Mouse (Mus musculus): ENCODE measurements around the gene Gpatch11. TPM values are rescaled to one million over a fixed set of nuclear protein-coding genes. Genes with fewer than 3 reads are reported as not detected.
"Not testable (repeated sequence)": the region's sequence is repeated elsewhere in the genome, so short reads cannot be mapped to it uniquely, and the experiment has no call there.

Gpatch11 gene
- 10 to 100 TPM; 21.6 to 24.9 TPM for total RNA-seq (2021)
- long read RNA-seq, experiment 1, full-length matches to known transcripts, result 18 of 24 reads
- long read RNA-seq, experiment 1, partial matches to known transcripts, result 3 of 24 reads
- long read RNA-seq, experiment 1, other reads (novel, unspliced or antisense), result 3 of 24 reads
- long read RNA-seq, experiment 2, full-length matches to known transcripts, result 8 of 14 reads
- long read RNA-seq, experiment 2, partial matches to known transcripts, result 0 of 14 reads
- long read RNA-seq, experiment 2, other reads (novel, unspliced or antisense), result 6 of 14 reads

DNA sequence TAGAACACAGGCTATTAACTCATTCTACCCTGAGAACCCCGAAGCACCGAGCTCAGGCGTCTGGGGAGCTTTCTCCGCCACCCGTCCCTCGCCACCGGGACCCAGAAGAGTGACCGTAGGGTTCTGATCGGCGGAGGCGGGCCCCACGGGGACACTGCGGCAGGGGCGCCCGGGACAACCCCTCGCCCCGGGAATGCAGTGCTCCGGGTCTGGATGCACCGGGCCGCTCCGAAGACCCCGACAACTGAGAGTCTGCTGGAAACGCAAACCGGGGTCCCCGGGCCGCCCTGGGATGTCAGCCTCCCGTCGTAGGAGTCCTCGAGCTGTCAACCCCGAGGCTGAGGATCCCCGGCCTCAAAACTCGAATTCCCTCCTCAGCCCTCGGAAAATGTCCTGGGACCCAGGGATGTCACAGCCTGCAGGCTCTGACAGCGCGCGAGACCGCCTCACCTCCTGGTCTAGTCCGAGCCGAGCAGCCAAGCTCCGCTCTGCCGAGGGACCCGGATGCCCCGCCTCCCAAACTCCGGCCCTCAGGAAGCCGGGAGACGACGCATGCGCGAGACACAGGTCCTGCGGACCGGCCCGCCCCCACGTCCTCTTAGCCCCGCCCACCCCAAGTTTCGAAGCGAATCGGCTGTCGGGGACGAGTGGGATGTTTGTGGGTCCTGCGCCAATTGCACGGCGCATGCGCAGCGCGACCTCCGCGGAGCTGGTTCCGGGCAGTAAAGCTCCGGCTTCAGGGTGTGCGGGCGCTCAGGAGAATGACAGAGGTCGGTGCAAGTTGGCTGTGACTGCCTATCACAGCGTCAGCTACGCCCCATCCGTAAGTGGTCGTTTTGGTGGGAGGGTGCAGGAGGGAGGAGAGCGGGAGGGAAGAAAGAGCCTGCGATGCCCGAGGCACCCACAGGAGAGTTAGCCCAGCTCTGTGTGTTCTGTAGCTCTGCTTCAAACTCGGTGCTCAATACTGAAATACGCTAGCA lies at the start of gene Gpatch11, which contains the start of gene Heatr5b:
TSS of gene Gpatch11 (plus strand) at position 712 of the 980 bp plus-strand sequence.
TSS of gene Heatr5b (minus strand) at position 509 of the 980 bp plus-strand sequence.
- peak; percentile 99 for DNase-seq

DNA sequence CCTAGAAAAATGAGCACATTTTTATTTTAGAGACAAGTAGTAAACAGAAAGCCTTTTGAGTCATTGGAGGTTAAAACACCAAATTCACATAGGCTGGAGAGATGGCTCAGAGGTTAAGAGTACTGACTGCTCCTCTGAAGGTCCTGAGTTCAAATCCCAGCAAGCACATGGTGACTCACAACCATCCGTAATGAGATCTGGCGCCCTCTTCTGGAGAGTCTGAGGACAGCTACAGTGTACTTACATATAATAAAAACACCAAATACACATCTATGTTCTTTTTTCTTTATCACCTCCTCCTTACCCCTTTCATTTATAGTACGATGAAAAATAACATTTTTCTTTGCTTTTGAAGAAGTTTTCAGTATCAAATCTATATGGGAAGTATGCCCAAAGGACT lies 47.1 kb upstream of the Gpatch11 start:
- not testable (repeated sequence) for DNase-seq

DNA sequence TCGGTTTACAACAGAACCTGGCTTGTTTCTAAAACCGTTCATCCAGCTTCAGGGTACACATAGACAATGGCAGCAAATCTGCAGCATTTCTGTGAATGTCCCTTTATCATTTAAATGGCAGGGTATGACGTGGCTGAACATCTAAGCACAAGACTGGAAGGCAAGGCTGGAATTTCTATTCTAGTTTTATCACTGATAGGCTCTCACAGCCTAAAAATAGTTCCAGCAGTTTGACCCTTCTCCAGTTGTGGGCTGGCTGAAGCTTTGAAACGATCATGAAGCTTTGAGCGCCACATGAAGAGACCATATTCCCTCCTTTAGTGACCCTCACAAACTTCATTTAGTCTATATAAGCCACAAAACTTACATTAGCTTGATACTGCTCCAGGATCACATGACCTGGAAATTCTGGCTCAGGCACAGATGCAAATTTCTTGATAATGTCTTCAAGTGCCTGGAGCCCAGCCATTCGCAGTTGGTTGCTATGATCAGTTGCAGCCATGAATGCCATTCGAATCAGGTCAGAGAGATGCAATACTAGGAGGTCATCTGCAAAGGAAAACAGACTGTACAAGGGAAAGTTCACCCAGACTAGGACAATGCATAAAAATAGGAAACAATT lies 44.2 kb upstream of the Gpatch11 start:
- peak; percentile 3 for DNase-seq

DNA sequence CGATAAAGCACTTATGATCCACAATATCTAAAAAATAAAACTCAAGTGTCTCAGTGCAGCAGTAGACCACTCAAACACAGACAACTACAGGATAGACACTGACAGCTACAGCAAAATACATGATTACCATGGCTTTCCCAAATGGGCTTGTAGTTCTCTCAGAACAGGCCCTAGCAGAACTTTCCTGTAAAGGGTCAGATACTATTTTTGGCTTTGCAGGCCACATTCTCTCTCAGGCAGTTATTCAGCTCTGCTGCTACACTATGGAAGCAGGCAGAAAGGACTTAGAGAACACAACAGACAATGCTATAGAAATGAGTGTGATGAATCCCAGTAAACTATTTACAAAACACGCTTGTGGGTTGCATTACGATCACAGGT lies 43.7 kb upstream of the Gpatch11 start:
- no peak for DNase-seq

DNA sequence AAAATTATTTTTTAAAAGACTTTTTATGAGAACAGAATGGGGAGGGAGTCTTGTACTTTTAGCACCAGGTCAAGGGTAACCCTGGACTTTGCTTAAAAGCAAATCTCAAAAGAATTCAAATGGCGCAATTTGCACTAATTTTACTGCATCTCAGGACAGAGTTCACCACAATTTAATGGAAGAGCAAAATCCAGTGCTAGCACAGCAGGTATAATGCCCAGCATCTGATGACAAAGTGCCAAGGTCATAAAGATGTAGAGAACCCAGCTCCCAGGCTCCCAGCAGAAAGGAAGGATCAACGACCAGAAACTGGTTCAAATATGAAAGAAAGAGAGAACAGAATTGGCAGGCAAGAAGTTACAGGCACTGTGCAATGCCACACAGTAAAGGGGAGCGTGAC lies 43.2 kb upstream of the Gpatch11 start:
- no peak for DNase-seq

DNA sequence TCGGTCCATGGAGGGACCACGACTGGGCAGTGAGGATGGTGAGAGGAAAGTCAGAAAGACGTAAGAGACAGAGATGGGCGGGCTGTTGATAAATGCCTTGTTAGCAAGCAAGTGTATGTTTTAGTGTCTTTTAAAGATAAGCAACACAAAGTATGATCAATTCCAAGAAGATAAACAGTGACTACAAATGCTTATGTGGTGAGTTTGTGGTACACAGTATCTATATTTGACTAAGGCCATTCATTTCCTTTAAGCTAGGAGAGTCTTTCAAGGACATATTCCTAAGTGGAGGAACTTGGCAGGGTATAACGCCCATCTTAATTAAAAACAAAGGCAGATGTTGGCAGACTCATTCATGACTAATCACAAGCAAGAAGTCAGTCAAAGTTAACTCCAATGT lies 41.0 kb upstream of the Gpatch11 start:
- DNase-seq, result no peak

DNA sequence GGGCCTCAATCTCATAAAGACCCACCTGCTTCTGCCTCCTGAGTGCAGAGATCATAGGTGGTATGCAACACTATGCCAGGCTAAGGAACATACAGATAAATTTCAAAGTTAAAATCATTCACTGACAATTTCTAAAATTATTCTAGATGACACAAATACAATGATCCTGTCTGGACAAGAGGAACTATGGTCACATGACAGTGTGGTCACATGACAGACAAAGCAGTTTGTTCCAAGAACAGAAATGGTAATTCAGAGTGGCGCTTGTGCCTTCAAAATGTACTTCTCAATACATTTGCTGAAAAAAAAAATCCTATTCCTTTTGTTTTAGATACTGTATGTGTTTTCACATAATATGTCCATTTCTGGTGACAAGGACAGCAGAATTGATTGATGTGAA lies 38.1 kb upstream of the Gpatch11 start:
- no peak for DNase-seq

DNA sequence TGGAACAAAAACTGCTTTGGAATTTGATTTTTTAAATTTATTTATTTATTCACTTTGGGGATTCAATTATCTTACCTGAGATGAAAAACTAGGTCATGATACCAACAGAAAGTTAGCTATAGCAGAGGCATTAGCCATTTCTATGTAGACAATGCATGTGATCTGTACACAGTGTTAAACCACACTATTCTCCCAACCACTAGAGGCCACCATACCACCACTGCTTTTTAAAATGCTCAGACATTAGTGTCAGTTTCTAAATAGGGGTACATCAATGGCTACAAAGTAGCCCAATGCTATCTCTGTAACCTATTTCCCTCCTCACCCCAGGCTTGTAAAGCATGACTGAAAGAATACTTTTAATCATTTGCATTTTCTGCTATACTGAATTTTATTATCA lies 26.3 kb upstream of the Gpatch11 start:
- DNase-seq, result no peak

DNA sequence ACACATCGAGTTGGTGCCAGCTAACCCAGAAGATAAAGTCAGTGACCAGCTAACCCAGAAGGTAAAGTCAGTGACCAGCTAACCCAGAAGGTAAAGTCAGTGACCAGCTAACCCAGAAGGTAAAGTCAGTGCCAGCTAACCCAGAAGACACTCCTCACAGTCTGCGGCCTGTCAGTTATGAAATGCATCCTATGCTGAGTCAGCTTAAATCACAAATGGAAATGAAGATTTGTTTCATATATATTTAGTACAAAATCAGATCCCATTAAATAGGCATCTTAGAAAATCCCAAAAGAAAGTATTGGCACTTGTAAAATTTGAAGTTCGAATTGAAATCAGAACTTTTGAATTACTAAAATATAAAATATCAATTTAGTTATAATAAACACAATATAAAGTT lies 25.8 kb upstream of the Gpatch11 start:
- DNase-seq, result no peak

DNA sequence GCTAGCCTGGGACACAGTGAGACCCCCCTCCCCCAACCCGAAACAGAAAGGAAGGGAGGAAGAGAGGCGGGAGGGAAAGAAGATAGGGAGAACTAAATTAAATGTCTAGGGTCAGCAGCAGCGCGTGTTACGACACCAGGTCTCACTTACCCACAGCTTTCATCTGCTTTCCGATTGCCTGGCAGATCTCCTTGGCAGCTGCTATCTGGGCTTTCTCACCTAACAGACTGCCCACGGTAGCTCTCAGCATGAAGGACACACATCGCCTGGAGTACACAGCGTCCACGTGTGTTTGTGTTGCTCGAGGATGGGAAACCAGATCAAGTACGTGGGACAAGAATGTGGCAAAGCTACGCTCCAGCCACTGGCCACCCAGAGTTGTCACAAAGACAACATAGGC lies 11.0 kb upstream of the Gpatch11 start:
- DNase-seq, result no peak

DNA sequence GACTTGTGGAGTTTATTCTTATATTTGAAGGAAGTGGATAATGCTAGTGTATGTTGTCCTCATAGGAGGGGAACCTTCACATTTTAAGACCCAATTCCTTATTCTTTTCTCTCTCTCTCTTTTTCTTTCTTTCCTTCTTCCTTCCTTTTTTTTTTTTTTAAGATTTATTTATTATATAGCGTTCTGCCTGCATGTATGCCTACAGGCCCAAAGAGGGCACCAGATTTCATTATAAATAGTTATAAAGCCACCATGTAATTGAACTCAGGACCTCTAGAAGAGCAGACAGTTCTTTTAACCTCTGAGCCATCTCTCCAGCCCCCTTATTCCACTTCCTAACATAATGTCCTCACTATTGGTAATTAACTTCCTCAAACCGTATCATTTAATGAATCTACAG lies 689 bp downstream of the Gpatch11 start:
- no peak for DNase-seq

DNA sequence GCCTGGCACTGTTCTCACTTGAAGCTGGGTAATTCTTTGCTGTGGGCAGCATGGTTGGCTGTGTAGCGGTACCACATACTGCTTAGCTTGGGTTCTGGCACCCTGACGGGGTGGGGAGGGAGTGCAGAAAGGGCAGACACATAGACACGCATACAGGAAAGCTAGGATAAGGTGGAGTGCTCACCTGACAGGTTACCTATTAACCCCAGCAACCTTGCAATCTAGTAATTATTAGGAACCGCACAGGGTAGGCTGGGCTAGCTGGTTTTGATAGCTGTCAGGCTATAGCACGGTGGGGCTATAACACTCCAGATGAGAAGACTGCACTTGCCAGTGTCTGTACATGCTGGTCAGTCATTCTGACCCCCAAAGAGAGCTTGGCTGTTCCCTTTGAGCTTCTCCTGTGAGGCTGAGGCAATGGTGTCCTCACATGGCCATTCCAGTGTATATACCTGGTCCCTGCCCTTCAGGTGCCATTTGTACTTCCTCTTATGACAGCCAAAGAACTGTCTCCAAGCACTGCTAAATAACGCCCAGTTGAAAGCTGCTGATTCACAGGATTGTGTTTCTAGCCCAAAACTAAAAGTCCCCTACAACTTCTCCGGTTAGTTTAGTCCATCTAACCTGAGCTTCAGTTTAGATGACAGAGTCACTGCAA lies 7.0 kb downstream of the Gpatch11 start:
- DNase-seq, result no peak

DNA sequence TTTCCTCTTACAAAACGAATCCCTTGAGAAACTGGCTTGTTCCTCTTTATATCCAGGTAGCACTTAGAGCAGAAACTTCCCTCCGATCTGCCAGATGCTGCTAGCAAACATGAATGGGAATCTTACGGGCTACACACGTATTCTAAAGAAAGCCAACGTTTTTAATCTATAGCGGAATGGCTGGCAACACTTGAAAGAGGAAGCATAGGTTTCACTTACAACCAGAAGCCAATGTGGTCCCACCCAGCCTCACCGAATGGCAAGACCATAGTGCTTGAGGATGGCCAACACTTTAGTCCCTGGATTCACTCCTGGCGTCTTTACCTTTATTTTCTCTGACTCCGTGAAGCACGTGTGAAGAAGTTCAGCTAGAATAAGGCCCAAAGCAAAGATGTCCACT lies 20.9 kb downstream of the Gpatch11 start:
- no peak for DNase-seq

DNA sequence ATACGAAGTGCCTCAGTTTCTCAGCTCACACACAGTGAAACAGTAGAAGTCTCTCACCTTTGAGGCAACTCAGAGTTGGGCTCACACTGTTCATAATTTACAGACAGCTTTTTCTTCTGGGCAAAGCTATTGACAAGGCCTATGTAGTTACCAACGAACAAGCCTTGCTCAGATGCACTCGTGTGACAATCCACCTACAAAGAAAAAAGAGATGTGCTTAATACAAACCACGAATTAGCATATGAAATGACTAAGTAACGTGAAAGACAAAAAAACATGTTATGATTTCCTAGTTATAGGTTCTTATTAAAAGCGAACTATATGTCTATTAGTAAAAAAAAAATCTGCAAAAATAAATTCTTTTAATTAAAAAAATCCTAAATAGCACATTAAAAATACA lies 38.5 kb downstream of the Gpatch11 start:
- DNase-seq, result no peak

DNA sequence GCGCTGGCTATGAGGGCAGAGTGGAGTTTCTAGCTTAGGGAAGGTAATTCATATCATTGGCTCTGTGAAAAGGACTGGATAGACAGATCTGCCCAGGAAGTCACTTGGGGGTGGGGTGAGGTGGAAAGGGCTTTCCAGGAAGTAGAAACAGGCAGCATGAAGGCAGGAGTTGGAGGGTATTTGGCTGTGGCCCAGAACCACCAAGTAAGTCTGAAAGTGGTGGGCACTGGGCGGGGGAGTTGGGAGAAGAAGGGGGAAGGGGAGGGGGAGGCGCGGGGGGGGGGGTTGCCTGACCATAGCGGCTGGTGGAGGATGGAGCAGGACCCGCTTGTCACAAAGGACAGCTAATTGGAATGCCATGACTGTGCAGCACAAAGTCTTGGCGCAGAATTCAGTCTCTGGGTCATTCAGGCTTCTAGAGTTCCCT lies 46.5 kb downstream of the Gpatch11 start:
- peak; percentile 22 for DNase-seq

DNA sequence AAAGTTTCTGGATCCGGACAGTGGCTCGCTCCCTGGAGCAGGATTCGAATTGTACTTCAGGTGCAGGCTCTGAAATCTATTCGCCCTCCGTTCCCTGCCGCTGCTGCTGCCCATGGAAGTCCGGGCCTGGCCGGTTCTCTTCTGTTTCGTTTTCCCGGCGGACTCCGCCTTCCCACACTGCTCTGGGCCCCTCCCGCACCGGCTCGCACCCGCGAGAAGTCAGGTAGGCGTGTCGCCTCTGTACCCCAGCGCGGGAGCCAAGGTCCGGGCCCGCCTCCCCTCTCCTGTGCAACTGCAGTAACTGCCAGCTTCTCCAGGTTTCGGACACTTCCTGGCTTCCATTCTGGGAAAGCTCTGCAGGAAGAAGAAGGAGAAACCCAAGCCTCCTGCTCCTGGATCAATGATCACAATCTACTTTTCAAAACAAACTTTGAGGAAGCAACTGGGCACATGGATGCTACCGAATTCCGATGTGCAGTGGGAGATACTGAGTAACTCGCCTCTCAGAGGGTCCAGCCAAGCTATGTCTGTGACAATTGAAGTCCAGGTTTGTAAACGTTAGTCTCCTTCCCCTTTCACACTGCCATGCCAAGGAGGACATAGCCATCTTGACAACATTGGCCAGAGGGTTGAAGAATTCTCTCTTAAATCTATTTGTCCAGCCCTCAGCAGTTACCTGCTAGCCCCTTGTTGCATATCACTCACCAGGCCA lies 47.2 kb downstream of the Gpatch11 start, which contains the start of gene Eif2ak2:
TSS of gene Eif2ak2 (minus strand) at position 173 of the 712 bp plus-strand sequence.
- DNase-seq, result peak; percentile 94

DNA sequence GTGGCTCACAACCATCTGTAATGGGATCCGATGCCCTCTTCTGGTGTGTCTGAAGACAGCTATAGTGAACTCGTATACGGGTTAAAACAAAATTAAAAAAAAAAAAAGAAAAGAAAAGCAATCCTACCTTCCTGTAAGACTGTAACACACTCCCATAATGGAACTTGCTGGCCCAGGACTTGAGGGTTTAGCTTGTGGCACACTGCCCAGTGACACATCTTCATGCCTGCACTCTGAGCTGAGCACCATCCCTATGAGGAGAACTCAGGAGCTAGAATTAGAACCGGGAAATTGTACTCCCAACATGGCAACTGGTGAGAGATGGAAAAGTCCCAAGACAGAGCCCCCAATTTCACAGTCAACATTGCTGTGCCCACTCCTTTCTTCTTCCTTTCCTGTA lies 47.9 kb downstream of the Gpatch11 start:
- DNase-seq, result no peak

DNA sequence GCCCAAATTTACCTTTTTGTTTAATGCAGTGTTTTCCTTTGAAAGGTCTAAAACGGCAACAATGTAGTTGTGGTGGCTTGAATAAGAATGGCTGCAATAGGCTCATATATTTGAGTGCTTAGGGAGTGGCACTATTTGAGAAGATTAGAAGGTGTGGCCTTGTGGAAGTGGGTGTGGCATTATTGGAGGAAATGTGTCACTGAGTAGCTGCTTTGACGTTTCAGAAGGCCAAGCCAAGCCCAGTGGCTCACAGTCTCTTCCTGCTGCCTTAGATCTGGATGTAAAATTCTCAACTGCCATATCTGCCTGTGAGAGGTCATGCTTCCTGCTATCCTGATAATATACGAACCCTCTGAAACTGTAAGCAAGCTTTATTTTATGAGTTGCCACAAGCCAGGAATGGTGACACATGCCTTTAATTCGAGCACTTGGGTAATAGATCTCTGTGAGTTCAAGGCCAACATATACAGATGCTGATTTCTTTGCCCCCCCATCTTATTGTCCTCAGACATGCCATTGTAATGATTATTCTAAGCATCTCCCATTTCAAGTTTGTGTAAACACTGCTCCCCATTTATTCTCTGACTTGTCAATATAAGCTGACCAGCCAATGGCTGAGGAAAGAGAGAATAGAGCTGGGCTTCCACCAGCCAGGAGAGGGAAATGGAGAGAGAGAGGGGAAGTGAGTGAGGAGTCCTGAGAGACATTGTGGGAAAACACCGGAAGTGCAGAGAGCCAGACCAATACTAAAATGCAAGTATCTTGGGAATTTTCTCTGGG lies 50.1 kb downstream of the Gpatch11 start:
- DNase-seq, result no peak

DNA sequence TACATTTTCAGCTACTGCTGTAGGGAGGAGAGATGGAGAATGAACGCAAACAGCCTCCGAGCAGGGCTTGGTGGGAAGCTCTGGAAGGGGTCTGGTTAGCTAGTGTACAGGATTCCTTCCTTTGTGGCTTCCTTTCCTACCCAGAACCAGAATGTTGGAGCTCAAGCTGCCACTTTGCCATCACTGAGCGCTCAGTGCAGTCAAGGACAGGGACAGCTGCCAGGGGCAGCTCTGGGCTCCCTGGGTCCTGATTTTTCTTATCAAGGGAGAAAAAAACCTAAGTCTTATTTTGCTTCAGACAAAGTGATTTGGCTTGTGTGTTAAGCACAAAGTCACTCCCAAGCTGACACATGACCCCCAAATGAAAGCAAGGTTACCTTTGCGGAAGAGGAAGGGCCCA lies 53.2 kb downstream of the Gpatch11 start:
- DNase-seq, result peak; percentile 43

DNA sequence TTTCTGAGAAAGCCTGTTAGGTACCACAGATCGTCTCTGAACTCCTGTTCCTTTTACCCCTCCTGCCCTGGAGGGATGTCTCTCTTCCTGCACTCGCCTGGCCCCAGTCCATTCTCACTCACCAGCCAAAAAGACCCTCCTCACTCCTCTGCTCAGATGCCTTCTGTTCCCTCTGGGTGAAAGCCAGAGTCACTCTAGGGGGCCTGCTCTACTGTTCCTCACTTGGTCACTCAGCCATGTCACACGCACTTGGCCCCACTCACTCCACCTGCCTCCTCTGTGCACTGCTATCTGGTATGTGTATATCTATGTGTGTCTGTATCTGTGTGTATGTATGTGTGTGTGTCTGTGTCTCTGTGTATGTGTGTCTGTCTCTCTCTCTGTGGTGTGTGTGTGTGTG lies 53.8 kb downstream of the Gpatch11 start:
- DNase-seq, result no peak

DNA sequence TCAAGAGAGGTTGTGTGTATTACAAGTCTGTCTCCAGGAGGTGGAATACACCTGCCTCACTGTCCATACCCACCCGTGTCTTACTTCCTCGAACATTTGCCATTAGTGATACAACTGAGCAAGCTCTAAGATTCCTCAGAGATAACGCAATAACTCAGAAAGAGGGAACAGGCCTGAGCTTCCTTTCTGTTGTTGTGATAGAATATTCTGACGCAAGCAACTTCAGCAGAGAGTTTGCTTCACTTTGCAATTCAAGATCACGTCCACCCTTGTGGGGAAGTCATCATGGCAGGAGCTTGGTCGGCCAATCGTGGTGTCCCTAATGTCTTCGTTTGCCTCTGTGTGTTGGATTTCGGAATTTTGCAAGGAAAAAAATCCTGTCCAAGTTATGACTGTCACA lies 55.7 kb downstream of the Gpatch11 start:
- DNase-seq, result no peak

Measured in adrenal gland, postnatal 10 days (tissue).